Mouse (Mus musculus): ENCODE data around the gene Cox5a.

GRCm38 (mm10) chr9:57541312-57541711 lies 20.2 kb downstream of the Cox5a start:
- TF ChIP-seq POLR2A (IDR thresholded peaks at IDR 0.05; ENCODE audit: low read depth, low read length), result no peak
- TF ChIP-seq MYC (IDR thresholded peaks at IDR 0.05; ENCODE audit: low read depth, low read length), result no peak
